Mouse (Mus musculus): Measurements from ENCODE around the gene Gm14325.
"Not testable (repeated sequence)": the region's sequence is repeated elsewhere in the genome, so short reads cannot be mapped to it uniquely, and the experiment has no call there.

Gm14325 gene

GRCm38 (mm10) chr2:177839901-177840663, at the start of gene Gm14325:
TSS of gene Gm14325 (minus strand) at chr2:177840336.
- peak; percentile 45 for DNase-seq (ENCODE audit: low read depth, low spot score)

GRCm38 (mm10) chr2:177887743-177888142, 47.6 kb upstream of the Gm14325 start:
- DNase-seq (ENCODE audit: low read depth, low spot score): not testable (repeated sequence)

DNA sequence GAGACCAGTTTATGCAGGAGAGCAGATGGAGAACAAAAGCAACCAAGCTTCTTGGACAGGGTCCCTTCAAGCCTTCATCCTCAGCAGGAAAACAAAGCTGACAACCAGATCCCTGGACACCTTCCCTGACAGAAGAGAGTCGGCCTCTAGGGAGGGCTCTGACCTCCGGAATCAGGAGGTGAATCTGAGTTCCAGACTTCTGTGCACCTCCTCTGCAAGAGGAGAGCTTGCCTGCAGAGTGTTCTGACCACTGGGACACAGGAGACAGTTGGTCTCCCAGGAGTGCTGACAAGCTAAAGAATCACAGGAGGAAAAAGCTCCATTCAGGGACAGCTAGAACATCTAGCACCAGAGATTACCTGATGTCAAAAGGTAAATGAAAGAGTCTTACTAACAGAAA, 22.1 kb upstream of the Gm14325 start:
- not testable (repeated sequence) for DNase-seq (ENCODE audit: low read depth, low spot score)

GRCm38 (mm10) chr2:177843666-177844065, 3.5 kb upstream of the Gm14325 start:
- DNase-seq (ENCODE audit: low read depth, low spot score): not testable (repeated sequence)

DNA sequence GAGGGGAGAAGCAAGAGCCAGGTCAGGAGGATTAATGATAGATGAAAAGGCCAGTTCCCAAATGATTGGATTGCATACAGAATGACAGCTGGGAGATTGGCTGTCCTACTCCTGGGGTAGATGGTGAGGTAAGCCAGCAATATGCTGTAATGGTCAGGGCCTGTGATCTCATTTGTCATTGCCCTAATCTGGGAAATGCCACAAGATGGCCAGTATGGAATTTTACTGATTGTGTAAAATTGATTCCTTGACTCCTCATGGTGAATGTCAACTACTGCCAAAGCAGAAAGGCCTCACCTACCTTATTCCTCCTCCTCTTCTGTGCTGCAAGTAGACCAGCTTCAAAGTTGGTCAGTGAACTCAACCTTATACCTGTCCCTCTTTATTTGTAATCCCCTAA, 3.4 kb downstream of the Gm14325 start:
- DNase-seq (ENCODE audit: low read depth, low spot score): not testable (repeated sequence)

DNA sequence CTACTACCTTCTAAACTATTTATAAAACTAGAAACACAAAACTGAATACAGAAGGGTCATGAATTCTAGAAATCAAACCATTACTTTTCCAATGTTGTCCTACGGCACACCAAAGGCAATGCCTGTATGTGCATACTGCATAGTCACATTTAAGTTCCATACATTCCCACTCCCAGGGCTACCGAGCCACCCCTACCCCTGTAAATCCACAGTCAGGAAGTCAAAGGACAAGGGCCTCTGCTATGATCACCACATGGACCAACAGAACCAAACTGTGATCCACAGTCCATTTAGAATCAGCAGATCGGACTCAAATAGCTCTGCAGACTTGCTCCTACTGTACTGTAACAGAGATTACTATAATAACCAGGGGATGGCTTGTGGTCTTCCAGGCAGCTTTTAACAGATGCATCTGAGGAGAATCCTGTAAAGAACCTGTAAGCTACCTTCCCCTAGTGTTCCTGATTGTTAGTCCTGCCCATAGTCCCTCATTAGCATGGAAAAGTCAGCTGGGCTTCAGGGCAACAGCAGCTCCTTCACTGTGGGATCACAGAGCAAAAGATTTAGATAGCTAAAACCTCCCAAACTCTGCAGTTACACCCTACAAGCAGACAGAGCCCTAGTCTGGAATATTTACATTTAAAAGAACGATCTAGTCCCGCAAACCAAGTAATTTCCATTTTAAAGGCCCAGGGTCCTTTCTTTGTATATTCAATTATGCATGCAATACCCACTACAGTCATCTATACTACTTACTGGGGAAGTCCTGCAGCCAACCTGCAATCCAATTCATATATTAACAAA, 4.2 kb downstream of the Gm14325 start:
- DNase-seq (ENCODE audit: low read depth, low spot score): not testable (repeated sequence)

- not testable (repeated sequence) for DNase-seq (ENCODE audit: low read depth, low spot score)
These were observed 18.2 kb downstream of the Gm14325 start for GRCm38 (mm10) chr2:177821952-177822351.

DNA sequence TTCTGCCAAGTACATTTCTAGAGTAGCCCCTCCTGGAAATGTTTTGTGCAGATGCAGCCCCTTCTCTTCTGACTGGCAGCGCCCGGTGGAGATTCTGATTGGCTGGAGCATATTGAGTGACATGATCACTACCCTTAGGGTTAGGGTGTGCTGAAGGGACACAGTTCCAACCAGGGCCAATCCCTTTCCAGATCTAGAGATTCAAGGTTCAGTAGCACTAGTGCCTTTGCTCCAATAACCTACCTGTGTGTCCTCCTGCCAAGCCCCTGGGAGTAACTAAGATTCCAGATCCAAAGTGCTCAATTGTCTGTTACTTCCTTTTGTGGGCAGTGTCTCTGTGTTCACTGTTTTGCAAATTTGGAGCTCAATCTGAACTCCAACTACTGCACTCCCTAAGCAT, 34.0 kb downstream of the Gm14325 start:
- DNase-seq (ENCODE audit: low read depth, low spot score): not testable (repeated sequence)

DNA sequence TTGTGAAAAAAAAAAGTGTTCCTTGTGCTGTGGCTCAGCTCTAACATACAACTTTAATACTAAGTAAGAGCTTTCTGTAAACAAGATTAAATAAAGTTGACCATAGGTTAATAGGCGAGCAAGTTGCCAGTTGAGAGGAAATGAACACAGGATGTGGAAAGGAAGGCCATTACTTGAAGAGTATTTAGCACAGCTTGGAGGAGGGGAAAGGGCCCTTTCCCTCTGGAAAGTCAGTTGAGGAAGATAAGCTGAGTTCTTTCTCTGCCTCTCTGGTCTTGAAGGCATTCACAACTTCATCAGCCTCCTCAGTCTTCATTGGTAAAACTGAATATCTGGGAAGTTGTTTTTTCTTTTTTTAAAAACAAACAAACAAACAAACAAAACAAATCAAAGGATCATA, 52.8 kb downstream of the Gm14325 start:
- not testable (repeated sequence) for DNase-seq (ENCODE audit: low read depth, low spot score)
